Mouse (Mus musculus) heart, embryonic 12.5 days (tissue): Measurements from ENCODE around the gene Tatdn3. TPM values are rescaled to one million over a fixed set of nuclear protein-coding genes. Genes with fewer than 3 reads are reported as not detected.

Experiments used
- ATAC-seq: fragments of 200-750 bp; cut with Nextera tagmentation; 2 replicates; pipeline ENCODE4 v1.8.0; 2017; ENCODE audit warnings: moderate TSS enrichment, moderate library complexity; ENCODE audit not compliant: insufficient number of reproducible peaks, low FRiP score
- H3K27ac ChIP-seq: fragments of 300-500 bp; sonication (generic); 2 replicates; pipeline ENCODE4 v1.5.1; 2016; ENCODE audit warnings: mild to moderate bottlenecking, moderate library complexity; ENCODE audit not compliant: poor library complexity, severe bottlenecking
- H3K27me3 ChIP-seq: fragments of 300-500 bp; sonication (generic); replicated peaks from 2 replicates; pipeline ENCODE4 v1.6.1; 2016; ENCODE audit warnings: mild to moderate bottlenecking, moderate library complexity
- H3K36me3 ChIP-seq: fragments of 300-500 bp; sonication (generic); 2 replicates; pipeline ENCODE4 v1.6.1; 2016; ENCODE audit warnings: mild to moderate bottlenecking, moderate library complexity
- H3K4me1 ChIP-seq: fragments of 300-500 bp; sonication (generic); replicated peaks from 2 replicates; pipeline ENCODE4 v1.6.1; 2016; ENCODE audit warnings: mild to moderate bottlenecking
- H3K4me2 ChIP-seq: fragments of 300-500 bp; sonication (generic); 2 replicates; pipeline ENCODE4 v1.6.1; 2016; ENCODE audit warnings: mild to moderate bottlenecking, moderate library complexity
- H3K4me3 ChIP-seq: fragments of 300-500 bp; sonication (generic); 2 replicates; pipeline ENCODE4 v1.5.1; 2016; ENCODE audit warnings: mild to moderate bottlenecking
- H3K9ac ChIP-seq: fragments of 300-500 bp; sonication (generic); 2 replicates; pipeline ENCODE4 v1.6.1; 2016; ENCODE audit warnings: mild to moderate bottlenecking, moderate library complexity
- H3K9me3 ChIP-seq: fragments of 300-500 bp; sonication (generic); replicated peaks from 2 replicates; pipeline ENCODE4 v1.6.1; 2016; ENCODE audit warnings: mild to moderate bottlenecking, moderate library complexity
- WGBS: fragments of 180-500 bp; shearing (Covaris S2); methylation state at CpG from one replicate; pipeline ENCODE4 v1.1.7; 2016; 5-methylcytosine and 5-hydroxymethylcytosine counted together
- polyA plus RNA-seq: library from polyadenylated mRNA; unstranded; fragments of >200 nt; fragmentation: Nextera tagmentation; extraction: Ambion mirVana; gene quantifications from 2 replicates; pipeline ENCODE4 v1.2.1, GENCODE M21; 2016

Tatdn3 gene
- polyA plus RNA-seq, 1 experiment from 2014 or later, result 19.1 TPM

- Histone ChIP-seq H3K27me3 (no peaks in the 10 kb centered on the region), H3K4me3 (no peak overlapping the region), H3K27ac (no peak overlapping the region), H3K9ac (no peak overlapping the region), H3K4me2 (no peak overlapping the region), H3K9me3 (no peaks in the 10 kb centered on the region), H3K36me3 (0 out of 2 replicates have a peak, but pooled peaks cover 10% of the 10 kb centered on the region), H3K4me1 (no peaks in the 10 kb centered on the region)
- 58% methylated on average over 2 of the region's 2 CpGs for WGBS
- ATAC-seq, result no peak; the same call in 1 of the 2 replicates
These were observed 7.2 kb downstream of the Tatdn3 start for GRCm38 (mm10) chr1:191055533-191055873.

DNA sequence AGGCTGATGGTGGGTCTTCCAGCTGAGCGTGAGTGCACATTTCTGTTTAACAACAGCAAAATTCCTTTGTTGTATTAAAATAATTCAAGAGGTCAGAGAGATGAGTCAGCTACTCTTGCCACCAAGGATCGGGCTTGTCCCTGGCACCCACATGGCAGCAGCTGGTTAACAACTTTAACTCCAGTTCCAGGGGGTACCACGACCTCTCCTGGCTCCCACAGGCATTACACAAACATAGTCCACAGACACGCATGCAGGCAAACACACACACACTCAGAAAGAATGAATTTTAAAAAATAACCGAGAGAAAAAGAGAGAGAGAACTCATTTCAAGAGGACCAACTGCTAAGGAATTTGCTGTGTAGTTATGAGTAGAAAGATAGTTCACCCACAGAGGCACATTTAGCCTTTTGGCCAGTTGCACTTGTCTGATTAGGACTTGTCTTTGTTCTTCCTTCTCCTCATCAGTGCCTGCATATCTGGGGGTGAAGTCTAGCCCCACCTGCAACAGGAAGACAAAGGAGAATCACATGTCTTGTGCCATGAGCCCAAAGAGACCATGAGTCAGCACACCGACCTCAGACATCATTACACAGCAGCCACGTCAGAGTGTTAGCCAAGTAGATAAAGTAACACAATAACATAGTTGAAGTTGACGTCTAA, 7.7 kb downstream of the Tatdn3 start:
- H3K27me3 ChIP-seq, result no peaks in the 10 kb centered on the region
- ATAC-seq, result peak; percentile 97
- H3K4me2 ChIP-seq, result no peak overlapping the region
- 0 out of 2 replicates have a peak, but pooled peaks cover 10% of the 10 kb centered on the region for H3K36me3 ChIP-seq
- no peaks in the 10 kb centered on the region for H3K4me1 ChIP-seq
- WGBS, result 60% methylated on average over 8 of the region's 8 CpGs
- H3K9ac ChIP-seq, result no peak overlapping the region
- H3K9me3 ChIP-seq, result no peaks in the 10 kb centered on the region
- H3K4me3 ChIP-seq, result no peak overlapping the region
- H3K27ac ChIP-seq, result peak overlapping the region; percentile 71; the same call in 1 of the 2 replicates

GRCm38 (mm10) chr1:191053555-191053954, 9.2 kb downstream of the Tatdn3 start:
- Histone ChIP-seq H3K9ac (no peak overlapping the region), H3K27me3 (no peaks in the 10 kb centered on the region), H3K4me3 (no peak overlapping the region), H3K4me1 (no peaks in the 10 kb centered on the region), H3K36me3 (0 out of 2 replicates have a peak, but pooled peaks cover 10% of the 10 kb centered on the region), H3K9me3 (no peaks in the 10 kb centered on the region), H3K4me2 (no peak overlapping the region), H3K27ac (no peak overlapping the region)
- ATAC-seq, result peak; percentile 61; the same call in 1 of the 2 replicates
- WGBS, result 65% methylated on average over 3 of the region's 3 CpGs

GRCm38 (mm10) chr1:191046231-191046824, 16.4 kb downstream of the Tatdn3 start:
- no peaks in the 10 kb centered on the region; the same call in 1 of the 2 replicates for H3K36me3 ChIP-seq
- H3K9me3 ChIP-seq, result no peaks in the 10 kb centered on the region
- ATAC-seq, result no peak
- no peaks in the 10 kb centered on the region; the same call in 1 of the 2 replicates for H3K4me1 ChIP-seq
- H3K27me3 ChIP-seq, result no peaks in the 10 kb centered on the region
- H3K4me3 ChIP-seq, result no peak overlapping the region
- H3K9ac ChIP-seq, result no peak overlapping the region
- 71% methylated on average over 7 of the region's 7 CpGs for WGBS
- H3K27ac ChIP-seq, result no peak overlapping the region
- H3K4me2 ChIP-seq, result no peak overlapping the region

DNA sequence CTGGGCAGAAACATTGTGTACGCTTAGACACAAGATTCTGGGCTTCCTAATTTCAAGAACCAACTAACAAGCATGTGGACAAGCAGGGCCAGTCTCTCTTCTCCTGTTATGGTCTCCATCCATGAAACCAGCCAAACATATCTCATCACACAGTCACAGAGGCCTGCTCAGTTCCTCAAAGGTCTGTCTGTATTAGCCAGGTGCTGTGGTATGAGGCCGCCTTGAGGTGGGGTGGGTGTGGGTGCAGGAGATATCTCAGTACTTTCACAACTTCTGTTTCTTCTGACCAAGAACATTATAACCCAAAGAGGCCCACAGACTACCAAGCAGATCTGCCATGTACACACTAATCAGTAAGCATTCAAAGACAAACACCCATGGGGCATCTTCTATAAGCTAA, 17.5 kb downstream of the Tatdn3 start:
- Histone ChIP-seq H3K36me3 (no peaks in the 10 kb centered on the region; the same call in 1 of the 2 replicates), H3K9me3 (no peaks in the 10 kb centered on the region), H3K4me2 (no peak overlapping the region), H3K4me3 (no peak overlapping the region), H3K27me3 (no peaks in the 10 kb centered on the region), H3K9ac (no peak overlapping the region), H3K27ac (no peak overlapping the region), H3K4me1 (no peaks in the 10 kb centered on the region; the same call in 1 of the 2 replicates)
- no peak for ATAC-seq
- WGBS, result 87% methylated on average over 2 of the region's 2 CpGs

DNA sequence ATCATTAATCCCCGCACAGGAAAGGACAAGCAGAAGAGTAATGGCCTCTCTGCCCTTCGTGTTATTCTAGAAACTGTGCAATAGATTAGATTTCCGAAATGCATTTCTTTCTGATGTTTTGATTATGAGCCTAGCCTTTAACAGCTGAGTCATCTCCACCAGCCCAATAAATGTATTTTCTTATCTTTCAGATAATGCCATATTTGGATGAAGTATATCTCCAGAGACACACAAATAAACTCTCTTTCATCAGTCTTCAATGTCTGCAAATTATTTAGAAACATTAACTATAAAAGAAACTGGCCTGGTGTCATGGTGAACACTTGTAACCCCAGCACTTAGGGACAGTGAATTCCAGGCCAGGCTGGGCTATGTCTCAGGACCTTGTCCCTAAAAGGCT, 20.0 kb downstream of the Tatdn3 start:
- ATAC-seq, result no peak
- Histone ChIP-seq H3K4me2 (no peak overlapping the region), H3K27ac (no peak overlapping the region), H3K4me3 (no peak overlapping the region), H3K4me1 (no peaks in the 10 kb centered on the region; the same call in 1 of the 2 replicates), H3K36me3 (no peaks in the 10 kb centered on the region), H3K9ac (no peak overlapping the region), H3K27me3 (no peaks in the 10 kb centered on the region), H3K9me3 (no peaks in the 10 kb centered on the region)
- WGBS, result 68% methylated on average over 3 of the region's 3 CpGs

DNA sequence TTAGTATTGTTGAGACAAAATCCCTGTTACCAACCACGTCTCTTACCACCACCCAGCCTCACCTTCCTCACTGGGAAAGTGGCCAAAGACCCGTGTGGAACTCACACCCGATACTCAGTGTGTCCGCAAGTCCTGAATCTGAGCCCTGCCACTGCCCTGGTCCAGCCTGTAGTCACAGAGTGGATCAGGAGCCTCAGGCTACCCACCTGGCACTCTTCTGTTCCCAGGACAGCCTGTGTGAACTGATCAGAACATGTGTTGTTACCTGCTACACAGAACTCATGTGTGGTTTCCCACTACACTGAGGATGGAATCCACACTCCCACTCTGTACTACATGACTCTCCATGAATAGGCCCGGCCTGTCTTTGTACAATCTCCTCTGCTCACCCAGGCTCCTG, 20.6 kb downstream of the Tatdn3 start:
- WGBS, result 84% methylated on average over 5 of the region's 5 CpGs
- no peak for ATAC-seq
- H3K9ac ChIP-seq, result no peak overlapping the region
- no peaks in the 10 kb centered on the region for H3K36me3 ChIP-seq
- no peak overlapping the region for H3K4me2 ChIP-seq
- no peak overlapping the region for H3K27ac ChIP-seq
- no peak overlapping the region for H3K4me3 ChIP-seq
- H3K4me1 ChIP-seq, result no peaks in the 10 kb centered on the region; the same call in 1 of the 2 replicates
- no peaks in the 10 kb centered on the region for H3K9me3 ChIP-seq
- H3K27me3 ChIP-seq, result no peaks in the 10 kb centered on the region

DNA sequence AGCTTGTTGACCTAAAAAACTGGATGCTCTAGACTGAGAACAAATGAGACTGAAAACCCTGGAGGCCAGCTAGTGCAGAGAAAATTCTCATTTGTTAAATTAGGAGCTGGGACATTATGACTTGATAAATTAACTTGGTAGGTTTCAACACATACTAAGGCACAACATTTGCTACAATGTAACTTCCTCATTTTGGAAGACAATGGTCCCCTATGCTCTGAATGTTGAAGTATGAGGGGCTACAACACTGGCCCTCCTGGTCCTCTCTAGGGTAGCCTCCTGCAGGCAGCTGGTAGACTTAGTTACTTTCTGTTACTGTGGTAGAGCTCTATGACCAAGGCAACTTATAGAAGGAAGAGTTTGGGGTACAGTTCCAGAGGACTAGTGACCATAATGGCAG, 21.4 kb downstream of the Tatdn3 start:
- H3K9ac ChIP-seq, result no peak overlapping the region
- no peak overlapping the region for H3K4me3 ChIP-seq
- no peaks in the 10 kb centered on the region for H3K36me3 ChIP-seq
- H3K9me3 ChIP-seq, result no peaks in the 10 kb centered on the region
- H3K27ac ChIP-seq, result no peak overlapping the region
- ATAC-seq, result no peak
- H3K4me2 ChIP-seq, result no peak overlapping the region
- H3K4me1 ChIP-seq, result no peaks in the 10 kb centered on the region; the same call in 1 of the 2 replicates
- no peaks in the 10 kb centered on the region for H3K27me3 ChIP-seq

GRCm38 (mm10) chr1:191037999-191038398, 24.7 kb downstream of the Tatdn3 start:
- Histone ChIP-seq H3K27me3 (no peaks in the 10 kb centered on the region), H3K4me2 (no peak overlapping the region), H3K9ac (no peak overlapping the region), H3K27ac (no peak overlapping the region), H3K36me3 (no peaks in the 10 kb centered on the region), H3K9me3 (no peaks in the 10 kb centered on the region), H3K4me1 (no peaks in the 10 kb centered on the region; the same call in 1 of the 2 replicates), H3K4me3 (no peak overlapping the region)
- WGBS, result 89% methylated on average over 4 of the region's 4 CpGs
- ATAC-seq, result no peak

DNA sequence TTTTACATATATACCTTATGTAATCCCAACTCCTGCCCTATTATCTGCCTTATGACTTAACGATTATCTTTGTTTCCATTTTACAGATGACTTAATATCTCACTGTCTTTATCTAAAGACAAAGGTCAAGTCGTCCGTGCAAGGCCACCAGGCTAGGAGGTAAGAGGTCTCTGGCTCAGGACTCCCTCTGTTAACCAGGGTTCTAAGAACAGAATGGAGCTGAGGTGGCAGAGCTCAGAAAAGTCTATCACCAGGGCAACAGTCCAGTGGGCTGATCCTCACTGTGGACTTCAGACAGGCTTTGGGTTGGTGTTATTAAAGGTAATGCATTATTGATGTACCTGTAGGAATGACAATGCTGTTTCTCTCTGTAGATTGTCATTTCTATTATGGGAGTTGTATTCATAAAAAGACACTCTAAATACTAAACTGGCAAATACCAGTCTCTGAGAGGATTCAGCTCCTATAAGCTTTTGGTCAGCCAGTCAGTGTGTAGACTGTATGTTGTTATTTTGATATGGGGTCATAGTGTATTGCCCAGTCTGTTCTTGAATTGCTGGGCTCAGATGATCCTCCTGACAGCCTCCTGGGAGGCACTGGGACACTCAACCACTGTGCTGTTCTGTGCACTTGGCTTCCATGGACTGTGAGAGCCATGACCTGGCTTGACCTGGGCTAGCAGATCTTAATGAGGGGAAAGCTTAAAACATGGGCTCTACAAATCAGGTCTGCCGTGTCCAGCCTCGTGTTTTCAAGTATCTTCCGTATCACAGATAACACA, 26.0 kb downstream of the Tatdn3 start, which contains the start of gene Spata45:
Spata45 (plus strand) TSS at position 86 of the 781 bp plus-strand sequence.
- WGBS, result 61% methylated on average over 6 of the region's 6 CpGs
- Histone ChIP-seq H3K9ac (no peak within 1 kb of the TSS), H3K9me3 (no peaks in the 10 kb centered on the region), H3K4me3 (no peak within 1 kb of the TSS), H3K27ac (no peak within 1 kb of the TSS), H3K4me2 (no peak within 1 kb of the TSS), H3K4me1 (no peaks in the 10 kb centered on the region), H3K27me3 (no peaks in the 10 kb centered on the region), H3K36me3 (no peaks in the 10 kb centered on the region)
- no peak for ATAC-seq

- 35% methylated on average over 4 of the region's 4 CpGs for WGBS
These were observed 27.1 kb downstream of the Tatdn3 start for GRCm38 (mm10) chr1:191035649-191036048.

More at GRCm38 (mm10) chr1:191035649-191036048, 27.1 kb downstream of the Tatdn3 start:
- Histone ChIP-seq H3K27me3 (no peaks in the 10 kb centered on the region), H3K4me2 (no peak overlapping the region), H3K9ac (no peak overlapping the region), H3K4me1 (no peaks in the 10 kb centered on the region), H3K27ac (no peak overlapping the region), H3K9me3 (no peaks in the 10 kb centered on the region), H3K4me3 (no peak overlapping the region), H3K36me3 (no peaks in the 10 kb centered on the region)
- ATAC-seq, result no peak
